Mouse (Mus musculus) hindbrain, embryonic 12.5 days (tissue): ENCODE data around the gene Skap1. TPM values are rescaled to one million over a fixed set of nuclear protein-coding genes. Genes with fewer than 3 reads are reported as not detected.
A peak's percentile ranks its signal among the peaks of the same experiment; 100 is the strongest.

Experiments used
- ATAC-seq: fragments of 200-750 bp; cut with Nextera tagmentation; 2 replicates; pipeline ENCODE4 v1.8.0; 2017; ENCODE audit warnings: moderate TSS enrichment; ENCODE audit not compliant: low FRiP score
- H3K27ac ChIP-seq: fragments of 300-500 bp; sonication (generic); 2 replicates; pipeline ENCODE4 v1.5.1; 2016; ENCODE audit warnings: mild to moderate bottlenecking
- H3K27me3 ChIP-seq: fragments of 300-500 bp; sonication (generic); 2 replicates; pipeline ENCODE4 v1.6.1; 2016; ENCODE audit warnings: mild to moderate bottlenecking
- H3K36me3 ChIP-seq: fragments of 300-500 bp; sonication (generic); 2 replicates; pipeline ENCODE4 v1.6.1; 2016; ENCODE audit warnings: mild to moderate bottlenecking
- H3K4me1 ChIP-seq: fragments of 300-500 bp; sonication (generic); 2 replicates; pipeline ENCODE4 v1.6.1; 2016
- H3K4me2 ChIP-seq: fragments of 300-500 bp; sonication (generic); replicated peaks from 2 replicates; pipeline ENCODE4 v1.6.1; 2016; ENCODE audit warnings: mild to moderate bottlenecking
- H3K4me3 ChIP-seq: fragments of 300-500 bp; sonication (generic); 2 replicates; pipeline ENCODE4 v1.5.1; 2016; ENCODE audit warnings: mild to moderate bottlenecking
- H3K9ac ChIP-seq: fragments of 300-500 bp; sonication (generic); 2 replicates; pipeline ENCODE4 v1.6.1; 2016; ENCODE audit warnings: mild to moderate bottlenecking, moderate library complexity
- H3K9me3 ChIP-seq: fragments of 300-500 bp; sonication (generic); replicated peaks from 2 replicates; pipeline ENCODE4 v1.6.1; 2016; ENCODE audit warnings: mild to moderate bottlenecking
- WGBS: fragments of 180-500 bp; shearing (Covaris S2); methylation state at CpG from one replicate; pipeline ENCODE4 v1.1.7; 2016; 5-methylcytosine and 5-hydroxymethylcytosine counted together
- polyA plus RNA-seq: library from polyadenylated mRNA; unstranded; fragments of >200 nt; fragmentation: Nextera tagmentation; extraction: Ambion mirVana; gene quantifications from 2 replicates; pipeline ENCODE4 v1.2.1, GENCODE M21; 2016

Skap1 gene
- polyA plus RNA-seq, 1 experiment from 2014 or later = 2.4 TPM

DNA sequence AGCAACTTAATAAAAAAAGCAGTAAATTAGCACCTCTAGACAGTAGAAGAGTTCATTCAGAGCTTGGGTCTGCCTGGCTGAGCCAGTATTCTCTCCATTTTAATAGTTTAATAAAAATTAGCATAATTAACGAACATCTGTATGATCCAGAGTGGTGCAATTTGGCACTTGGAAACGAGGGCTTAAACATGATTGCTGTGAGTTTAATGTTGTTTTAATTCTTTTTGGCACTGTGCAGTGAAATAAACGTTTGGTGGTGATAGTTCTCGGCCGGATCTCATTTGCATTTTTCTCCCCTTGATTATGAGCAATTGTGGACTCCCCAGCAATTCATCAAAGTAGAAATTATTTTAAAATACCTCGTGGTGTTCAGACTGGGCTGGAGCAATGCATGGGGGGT is 282.3 kb downstream of the Skap1 start:
- no peaks in the 10 kb centered on the region for H3K36me3 ChIP-seq
- no peak overlapping the region for H3K4me3 ChIP-seq
- no peaks in the 10 kb centered on the region for H3K9me3 ChIP-seq
- WGBS = 67% methylated on average over 6 of the region's 6 CpGs
- H3K27me3 ChIP-seq = no peaks in the 10 kb centered on the region
- no peak overlapping the region for H3K27ac ChIP-seq
- no peak for ATAC-seq
- no peak overlapping the region for H3K9ac ChIP-seq
- no peak overlapping the region for H3K4me2 ChIP-seq
- H3K4me1 ChIP-seq = peaks cover 20% of the 10 kb centered on the region

DNA sequence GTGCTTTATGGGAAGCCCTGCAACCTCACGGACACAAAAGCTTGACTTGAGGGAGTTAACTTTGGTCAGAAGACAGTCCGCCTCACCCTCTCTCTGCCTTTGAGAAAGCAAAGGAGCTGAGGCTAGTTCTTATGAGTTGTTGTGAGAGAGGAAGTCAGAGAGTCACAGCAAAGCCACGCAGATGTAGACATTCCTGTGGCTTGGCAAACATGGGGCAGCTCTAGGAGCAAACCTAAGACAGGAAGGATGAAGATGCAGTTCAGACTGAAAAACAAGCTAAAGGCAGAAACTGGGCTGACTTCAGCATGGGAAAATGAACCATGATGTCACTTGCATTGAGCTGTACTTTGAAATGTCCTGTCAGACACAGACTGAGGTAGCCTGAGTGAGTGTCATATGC is 283.2 kb downstream of the Skap1 start:
- ATAC-seq = no peak
- peaks cover 10% of the 10 kb centered on the region for H3K4me1 ChIP-seq
- no peaks in the 10 kb centered on the region for H3K36me3 ChIP-seq
- no peak overlapping the region for H3K4me3 ChIP-seq
- no peaks in the 10 kb centered on the region for H3K27me3 ChIP-seq
- no peak overlapping the region for H3K9ac ChIP-seq
- H3K9me3 ChIP-seq = no peaks in the 10 kb centered on the region
- no peak overlapping the region for H3K4me2 ChIP-seq
- no peak overlapping the region for H3K27ac ChIP-seq
- WGBS = 51% methylated on average over 3 of the region's 3 CpGs

GRCm38 (mm10) chr11:96755298-96755697 is 290.9 kb downstream of the Skap1 start:
- ATAC-seq = no peak
- Histone ChIP-seq H3K27ac (no peak overlapping the region), H3K9me3 (0 out of 2 replicates have a peak, but pooled peaks cover 4% of the 10 kb centered on the region), H3K27me3 (no peaks in the 10 kb centered on the region), H3K4me2 (no peak overlapping the region), H3K9ac (no peak overlapping the region), H3K4me3 (no peak overlapping the region), H3K36me3 (no peaks in the 10 kb centered on the region), H3K4me1 (no peaks in the 10 kb centered on the region)
- 95% methylated on average over 2 of the region's 2 CpGs for WGBS

DNA sequence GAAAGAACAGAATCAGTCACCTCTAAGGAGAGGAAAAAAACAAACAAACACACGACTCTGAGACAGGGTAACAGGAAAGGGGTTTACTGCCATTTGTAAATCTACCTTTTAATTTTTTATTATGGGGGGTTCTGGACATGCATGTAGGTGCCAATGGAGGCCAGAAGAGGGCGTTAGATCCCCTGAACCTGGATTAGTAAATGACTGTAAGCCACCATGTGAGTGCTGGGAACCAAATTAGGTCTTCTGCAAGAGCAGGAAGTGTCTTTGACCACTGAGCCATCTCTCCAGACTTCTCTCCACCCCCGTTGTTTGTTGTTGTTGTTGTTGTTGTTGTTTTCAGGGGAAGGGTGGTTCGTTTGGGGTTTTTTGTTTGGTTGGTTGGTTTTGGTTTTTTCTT is 293.0 kb downstream of the Skap1 start:
- 54% methylated on average over 4 of the region's 4 CpGs for WGBS
- Histone ChIP-seq H3K9me3 (0 out of 2 replicates have a peak, but pooled peaks cover 4% of the 10 kb centered on the region), H3K36me3 (no peaks in the 10 kb centered on the region), H3K4me1 (no peaks in the 10 kb centered on the region), H3K9ac (no peak overlapping the region), H3K27ac (no peak overlapping the region), H3K4me3 (no peak overlapping the region), H3K4me2 (no peak overlapping the region), H3K27me3 (no peaks in the 10 kb centered on the region)
- no peak for ATAC-seq

DNA sequence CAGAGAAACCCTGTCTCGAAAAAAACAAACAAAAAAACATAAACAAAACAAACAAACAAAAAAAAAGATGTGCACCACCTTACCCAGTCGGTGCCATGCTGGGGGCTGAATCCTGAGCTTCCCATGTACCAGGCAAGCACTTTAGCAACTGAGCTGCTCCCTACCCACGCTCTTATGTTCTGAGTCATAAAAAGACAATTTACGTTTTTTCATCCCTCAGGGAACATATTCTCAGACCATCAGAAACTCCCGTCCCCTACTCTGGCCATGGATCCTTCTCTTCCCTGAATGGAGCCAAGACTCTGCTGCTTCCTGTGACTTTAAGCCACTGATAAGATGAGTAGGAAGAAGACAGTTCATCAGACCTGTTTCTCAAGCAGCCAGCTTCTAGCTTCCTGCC is 294.0 kb downstream of the Skap1 start:
- Histone ChIP-seq H3K4me3 (no peak overlapping the region), H3K9me3 (0 out of 2 replicates have a peak, but pooled peaks cover 4% of the 10 kb centered on the region), H3K4me2 (no peak overlapping the region), H3K36me3 (no peaks in the 10 kb centered on the region), H3K27ac (no peak overlapping the region), H3K9ac (no peak overlapping the region), H3K27me3 (no peaks in the 10 kb centered on the region), H3K4me1 (peaks cover 5% of the 10 kb centered on the region; the same call in 1 of the 2 replicates)
- ATAC-seq = no peak
- 76% methylated on average over 5 of the region's 5 CpGs for WGBS

GRCm38 (mm10) chr11:96760042-96760441 is 295.6 kb downstream of the Skap1 start:
- H3K9me3 ChIP-seq = 0 out of 2 replicates have a peak, but pooled peaks cover 1% of the 10 kb centered on the region
- no peaks in the 10 kb centered on the region for H3K36me3 ChIP-seq
- peaks cover 15% of the 10 kb centered on the region for H3K4me1 ChIP-seq
- no peak overlapping the region for H3K9ac ChIP-seq
- no peak for ATAC-seq
- H3K27ac ChIP-seq = no peak overlapping the region
- 41% methylated on average over 3 of the region's 3 CpGs for WGBS
- H3K4me3 ChIP-seq = no peak overlapping the region
- no peaks in the 10 kb centered on the region for H3K27me3 ChIP-seq
- no peak overlapping the region for H3K4me2 ChIP-seq

- Histone ChIP-seq H3K4me1 (peaks cover 27% of the 10 kb centered on the region), H3K4me2 (no peak overlapping the region), H3K27me3 (no peaks in the 10 kb centered on the region), H3K4me3 (no peak overlapping the region), H3K9ac (no peak overlapping the region), H3K36me3 (no peaks in the 10 kb centered on the region), H3K9me3 (no peaks in the 10 kb centered on the region), H3K27ac (no peak overlapping the region)
- WGBS = 68% methylated on average over 7 of the region's 7 CpGs
- ATAC-seq = no peak
Observed at GRCm38 (mm10) chr11:96761984-96762383, 297.6 kb downstream of the Skap1 start.

DNA sequence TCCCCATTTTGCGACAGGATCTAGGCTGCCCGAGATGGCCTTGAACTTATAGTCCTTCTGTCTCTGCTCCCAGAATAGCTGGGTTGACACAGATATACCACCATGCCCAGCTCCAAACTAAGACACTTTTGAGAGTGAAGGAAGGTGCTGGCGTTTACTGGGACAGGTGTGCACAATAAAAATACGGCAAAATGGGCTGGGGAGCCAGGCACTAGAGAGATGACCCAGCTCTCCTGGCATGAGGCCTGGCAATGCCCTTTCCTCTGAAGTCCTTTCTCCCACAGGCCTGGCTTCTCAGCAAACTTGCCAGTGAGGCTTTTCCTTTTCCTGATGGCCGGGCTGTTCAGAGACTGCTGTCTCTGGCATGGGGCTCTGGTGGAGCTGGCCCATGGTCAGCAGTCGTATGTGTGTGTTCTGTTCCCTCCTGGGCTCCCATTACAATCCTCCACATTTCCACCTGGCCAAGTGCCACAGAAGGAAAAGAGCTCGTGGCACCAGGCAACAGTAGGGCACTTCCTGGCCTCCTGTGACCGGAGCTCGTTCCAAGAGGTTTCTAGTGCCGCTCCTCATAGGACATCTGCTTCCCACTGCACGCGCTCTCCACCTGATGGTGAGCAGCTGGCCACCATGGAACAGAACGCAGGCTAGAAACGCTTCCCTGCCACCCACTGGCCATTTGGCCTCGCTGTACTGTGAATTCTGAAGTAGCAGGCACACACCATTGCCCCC is 298.5 kb downstream of the Skap1 start:
- no peak overlapping the region for H3K4me2 ChIP-seq
- H3K27ac ChIP-seq = 0 out of 2 replicates have a peak overlapping the region, but pooled peaks have one; percentile 17
- WGBS = 65% methylated on average over 15 of the region's 15 CpGs

DNA sequence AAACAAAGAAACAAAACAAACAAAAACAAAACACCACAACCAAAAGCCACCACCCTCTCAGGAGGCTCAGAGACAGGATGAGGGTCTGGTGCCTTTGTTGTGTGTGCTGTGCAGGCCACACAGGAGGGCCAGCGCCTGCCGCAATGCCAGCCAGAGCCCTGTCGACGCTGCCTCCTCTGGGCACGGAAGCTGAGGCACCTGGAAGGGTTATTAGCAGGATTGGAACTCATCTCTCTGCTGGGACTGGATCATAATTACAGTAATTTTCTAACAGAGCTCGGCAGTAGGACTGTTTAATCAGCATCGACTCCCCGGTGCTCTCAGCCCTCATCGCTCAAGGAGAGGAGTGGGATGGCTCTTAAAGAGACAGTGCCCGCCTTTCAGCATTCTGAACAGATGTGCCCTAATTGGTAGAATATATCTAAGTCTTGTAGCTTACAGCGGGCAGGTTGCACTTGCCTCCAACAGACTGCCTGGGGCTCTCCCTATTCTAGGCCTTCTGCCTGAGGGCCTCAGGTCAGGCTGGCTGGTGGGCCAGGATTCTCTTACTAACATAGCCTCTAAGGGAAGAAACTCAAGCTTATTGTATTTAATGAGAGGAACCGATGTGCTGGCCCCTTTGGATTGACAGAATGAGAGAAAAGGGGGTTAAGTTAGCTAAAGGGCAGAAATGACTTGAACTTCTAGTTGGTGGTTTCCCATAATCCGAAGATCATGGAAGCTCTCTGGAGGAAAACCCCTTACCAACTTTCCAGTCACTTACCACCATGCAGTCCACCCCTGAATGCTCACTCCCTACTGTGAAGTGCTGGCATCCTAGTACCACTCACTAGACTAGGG is 300.3 kb downstream of the Skap1 start:
- Histone ChIP-seq H3K27ac (0 out of 2 replicates have a peak overlapping the region, but pooled peaks have one; percentile 52), H3K36me3 (peaks cover 20% of the 10 kb centered on the region), H3K9ac (peak overlapping the region; percentile 44; the same call in 1 of the 2 replicates), H3K4me3 (no peak overlapping the region), H3K27me3 (no peaks in the 10 kb centered on the region), H3K9me3 (no peaks in the 10 kb centered on the region), H3K4me2 (peak overlapping the region; percentile 36), H3K4me1 (peaks cover 41% of the 10 kb centered on the region)
- 27% methylated on average over 13 of the region's 13 CpGs for WGBS
- ATAC-seq = no peak

More for the DNA sequence above, 298.5 kb downstream of the Skap1 start:
- ATAC-seq = no peak
- no peak overlapping the region for H3K9ac ChIP-seq
- no peaks in the 10 kb centered on the region for H3K27me3 ChIP-seq
- no peaks in the 10 kb centered on the region for H3K9me3 ChIP-seq
- peaks cover 2% of the 10 kb centered on the region for H3K36me3 ChIP-seq
- peaks cover 36% of the 10 kb centered on the region for H3K4me1 ChIP-seq
- H3K4me3 ChIP-seq = no peak overlapping the region

DNA sequence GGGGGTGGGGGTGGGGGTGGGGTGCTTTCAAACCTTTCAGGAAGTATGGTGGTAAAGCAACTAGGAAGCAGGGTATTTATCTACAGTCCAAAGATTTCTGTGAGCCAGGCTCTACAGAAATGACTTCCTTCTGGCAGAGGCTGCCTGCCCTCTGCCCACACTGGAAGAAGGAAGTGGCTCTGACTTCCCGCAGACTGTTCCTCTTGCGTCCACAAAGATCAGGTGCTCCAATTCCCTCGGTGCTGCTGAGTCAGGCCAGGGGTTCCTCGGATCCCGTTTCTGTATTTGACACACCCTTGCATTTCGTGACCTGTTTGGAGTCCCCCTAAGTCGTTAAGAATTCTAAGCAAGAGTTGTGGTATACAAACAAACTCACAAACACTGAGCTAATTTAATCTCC is 301.3 kb downstream of the Skap1 start:
- no peak overlapping the region for H3K27ac ChIP-seq
- ATAC-seq = no peak

DNA sequence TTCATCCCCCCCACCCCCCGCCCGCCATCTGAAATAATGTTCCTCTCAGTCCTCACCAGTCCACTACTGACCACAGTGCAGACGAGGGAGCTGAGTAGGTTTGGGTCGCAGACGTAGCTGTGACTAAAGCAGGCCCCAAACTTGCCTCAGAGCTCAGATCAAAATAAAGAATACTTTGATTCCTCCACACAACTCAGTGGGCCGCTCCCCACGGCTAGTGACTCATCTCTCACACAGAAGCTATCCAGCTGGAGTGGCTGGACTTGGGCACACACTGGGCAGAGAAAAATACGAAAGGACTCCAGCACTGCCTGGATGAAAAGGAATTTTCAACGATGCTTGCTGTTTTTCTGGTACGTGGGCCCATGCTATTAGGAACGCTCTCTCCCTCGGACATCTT is 302.2 kb downstream of the Skap1 start:
- H3K4me2 ChIP-seq = no peak overlapping the region
- H3K27me3 ChIP-seq = no peaks in the 10 kb centered on the region
- H3K27ac ChIP-seq = peak overlapping the region; percentile 81
- H3K9me3 ChIP-seq = no peaks in the 10 kb centered on the region
- peaks cover 41% of the 10 kb centered on the region for H3K4me1 ChIP-seq
- no peak overlapping the region for H3K4me3 ChIP-seq
- H3K9ac ChIP-seq = peak overlapping the region; percentile 25; the same call in 1 of the 2 replicates
- H3K36me3 ChIP-seq = peaks cover 38% of the 10 kb centered on the region
- WGBS = 69% methylated on average over 12 of the region's 12 CpGs
- peak; percentile 5; the same call in 1 of the 2 replicates for ATAC-seq

More for the DNA sequence above, 301.3 kb downstream of the Skap1 start:
- Histone ChIP-seq H3K4me2 (no peak overlapping the region), H3K36me3 (peaks cover 29% of the 10 kb centered on the region), H3K4me1 (peaks cover 41% of the 10 kb centered on the region), H3K9me3 (no peaks in the 10 kb centered on the region), H3K9ac (no peak overlapping the region), H3K4me3 (no peak overlapping the region), H3K27me3 (no peaks in the 10 kb centered on the region)
- 79% methylated on average over 7 of the region's 7 CpGs for WGBS

DNA sequence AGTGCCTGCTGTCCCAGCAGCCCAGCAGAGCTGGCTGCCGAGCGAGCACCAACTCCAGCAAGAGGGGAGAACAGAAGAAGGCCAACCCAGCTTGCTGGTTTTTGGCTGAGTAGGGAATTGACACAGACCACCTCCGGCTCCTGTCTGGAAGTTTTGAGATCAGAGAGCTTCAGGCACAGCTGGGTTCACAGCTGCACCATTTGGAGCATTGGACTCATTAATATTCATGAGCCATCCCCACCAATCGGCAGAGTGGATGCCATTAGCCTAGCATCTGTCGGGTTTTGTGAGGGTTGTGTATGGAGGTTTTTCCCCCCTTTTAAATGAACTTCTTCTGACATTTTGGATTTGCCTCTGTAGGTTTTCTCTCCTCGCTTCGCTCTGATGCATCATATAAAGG is 302.7 kb downstream of the Skap1 start:
- peaks cover 43% of the 10 kb centered on the region for H3K36me3 ChIP-seq
- 8% methylated on average over 7 of the region's 7 CpGs for WGBS
- peaks cover 41% of the 10 kb centered on the region for H3K4me1 ChIP-seq
- H3K9ac ChIP-seq = no peak overlapping the region
- H3K4me3 ChIP-seq = no peak overlapping the region
- no peak overlapping the region for H3K4me2 ChIP-seq
- ATAC-seq = peak; percentile 49
- peak overlapping the region; percentile 81 for H3K27ac ChIP-seq
- no peaks in the 10 kb centered on the region for H3K9me3 ChIP-seq
- H3K27me3 ChIP-seq = no peaks in the 10 kb centered on the region
